Mouse (Mus musculus): ENCODE data around the gene Cd300lb. TPM values are rescaled to one million over a fixed set of nuclear protein-coding genes. Genes with fewer than 3 reads are reported as not detected.

The Cd300lb gene
- polyA plus RNA-seq, 1 experiment from 2014 or later, result 0.30 TPM

DNA sequence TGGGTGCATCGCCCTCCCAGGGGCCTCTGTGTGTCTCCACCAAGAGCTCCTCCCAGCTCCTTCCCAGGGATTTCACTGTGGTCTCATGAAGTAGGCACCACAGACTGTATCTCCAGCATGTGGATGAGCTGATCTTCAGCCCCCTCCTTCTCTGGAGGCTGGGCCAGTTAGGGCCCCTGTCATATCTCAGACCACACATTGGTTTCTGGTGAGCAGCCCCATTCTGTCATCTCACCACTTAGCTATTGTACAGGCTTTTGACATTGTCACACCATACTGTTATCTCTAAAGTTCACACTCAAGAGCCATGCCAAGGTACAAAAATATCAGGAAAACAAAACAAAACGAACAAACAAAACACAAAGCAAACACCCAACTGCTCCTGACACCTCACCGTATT lies 38.1 kb downstream of the Cd300lb start:
- WGBS, result 89% methylated on average over 3 of the region's 3 CpGs
- Histone ChIP-seq H3K9me3 (ENCODE audit: control insufficient read depth, low read length) (no peaks in the 10 kb centered on the region), H3K9ac (ENCODE audit: low read length) (no peak overlapping the region), H3K27ac (ENCODE audit: low read depth, low read length) (no peak overlapping the region), H3K36me3 (ENCODE audit: control insufficient read depth, insufficient read depth, low read length) (no peaks in the 10 kb centered on the region), H3K4me2 (no peak overlapping the region), H3K4me1 (ENCODE audit: control insufficient read depth, insufficient read depth, low read length) (no peaks in the 10 kb centered on the region), H3K4me3 (ENCODE audit: low read depth, low read length) (no peak overlapping the region), H3K27me3 (ENCODE audit: control insufficient read depth, insufficient read depth, low read length) (no peaks in the 10 kb centered on the region)
- no peak for DNase-seq (ENCODE audit: low spot score, missing footprints)
- no peak for ATAC-seq (ENCODE audit: low FRiP score)

DNA sequence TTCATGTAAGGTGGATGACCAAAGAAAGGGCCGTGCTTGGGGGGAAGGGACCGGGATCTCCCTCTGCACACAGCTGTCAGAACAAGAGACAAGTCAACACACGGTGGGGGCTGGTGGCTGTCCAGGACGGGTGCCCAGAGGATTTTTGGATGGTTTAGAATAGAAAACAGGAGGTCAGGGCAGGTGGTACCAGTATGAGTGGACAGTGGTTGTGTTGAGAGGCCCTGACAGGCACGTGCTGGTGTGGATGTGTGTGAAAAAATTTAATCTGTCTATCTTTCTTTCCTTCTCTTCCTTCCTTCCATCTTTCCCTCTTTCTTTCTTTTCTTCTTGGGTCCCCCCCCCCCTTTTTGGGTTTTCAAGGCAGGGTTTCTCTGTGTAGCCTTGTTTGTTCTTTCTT lies 43.6 kb downstream of the Cd300lb start:
- no peaks in the 10 kb centered on the region for H3K27me3 ChIP-seq (ENCODE audit: control insufficient read depth, insufficient read depth, low read length)
- peak overlapping the region; percentile 12; the same call in 1 of the 2 replicates for H3K9ac ChIP-seq (ENCODE audit: low read length)
- no peaks in the 10 kb centered on the region; the same call in 1 of the 2 replicates for H3K4me1 ChIP-seq (ENCODE audit: control insufficient read depth, insufficient read depth, low read length)
- DNase-seq (ENCODE audit: low spot score, missing footprints) (no peak), ATAC-seq (ENCODE audit: low FRiP score) (no peak)
- WGBS, result 62% methylated on average over 5 of the region's 5 CpGs
- H3K9me3 ChIP-seq (ENCODE audit: control insufficient read depth, low read length), result no peaks in the 10 kb centered on the region
- H3K27ac ChIP-seq (ENCODE audit: low read depth, low read length), result no peak overlapping the region
- no peaks in the 10 kb centered on the region for H3K36me3 ChIP-seq (ENCODE audit: control insufficient read depth, insufficient read depth, low read length)
- no peak overlapping the region for H3K4me2 ChIP-seq
- H3K4me3 ChIP-seq (ENCODE audit: low read depth, low read length), result no peak overlapping the region

DNA sequence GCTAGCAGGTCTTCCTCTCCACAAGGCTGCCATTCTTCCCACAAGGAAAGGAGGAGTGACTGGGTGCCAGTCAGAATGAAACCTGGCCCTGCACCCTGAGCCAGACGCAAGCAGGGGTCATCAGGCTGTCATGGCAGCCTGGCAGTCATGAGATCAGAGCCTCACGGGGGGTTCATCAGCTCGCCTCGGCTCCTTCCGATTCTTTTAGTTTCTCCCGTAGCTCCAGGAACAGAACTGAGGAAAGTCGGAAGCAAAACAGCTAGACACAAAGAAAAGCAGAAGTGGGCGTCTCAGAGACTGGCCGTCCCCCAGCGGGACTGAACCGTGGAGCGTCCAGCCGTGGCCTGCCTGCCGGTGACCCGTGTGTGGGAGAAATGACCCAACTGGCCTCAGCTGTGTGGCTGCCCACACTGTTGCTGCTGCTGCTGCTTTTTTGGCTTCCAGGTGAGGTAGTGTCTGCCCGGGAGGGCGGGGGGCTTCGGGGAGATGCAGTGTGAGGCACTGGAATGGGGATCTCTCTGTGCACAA lies 44.1 kb downstream of the Cd300lb start, which contains the start of gene Cd300a:
Gene Cd300a, plus strand, starts transcription at position 51 of the 528 bp plus-strand sequence.
- Histone ChIP-seq H3K27me3 (ENCODE audit: control insufficient read depth, insufficient read depth, low read length) (no peaks in the 10 kb centered on the region), H3K9me3 (ENCODE audit: control insufficient read depth, low read length) (no peaks in the 10 kb centered on the region), H3K4me1 (ENCODE audit: control insufficient read depth, insufficient read depth, low read length) (no peaks in the 10 kb centered on the region; the same call in 1 of the 2 replicates), H3K4me2 (no peak within 1 kb of the TSS; the same call in 1 of the 2 replicates), H3K27ac (ENCODE audit: low read depth, low read length) (no peak within 1 kb of the TSS), H3K4me3 (ENCODE audit: low read depth, low read length) (no peak within 1 kb of the TSS), H3K9ac (ENCODE audit: low read length) (peak within 1 kb of the TSS; percentile 12; the same call in 1 of the 2 replicates), H3K36me3 (ENCODE audit: control insufficient read depth, insufficient read depth, low read length) (no peaks in the 10 kb centered on the region)
- WGBS, result 54% methylated on average over 18 of the region's 18 CpGs
- no peak for DNase-seq (ENCODE audit: low spot score, missing footprints)
- no peak for ATAC-seq (ENCODE audit: low FRiP score)

DNA sequence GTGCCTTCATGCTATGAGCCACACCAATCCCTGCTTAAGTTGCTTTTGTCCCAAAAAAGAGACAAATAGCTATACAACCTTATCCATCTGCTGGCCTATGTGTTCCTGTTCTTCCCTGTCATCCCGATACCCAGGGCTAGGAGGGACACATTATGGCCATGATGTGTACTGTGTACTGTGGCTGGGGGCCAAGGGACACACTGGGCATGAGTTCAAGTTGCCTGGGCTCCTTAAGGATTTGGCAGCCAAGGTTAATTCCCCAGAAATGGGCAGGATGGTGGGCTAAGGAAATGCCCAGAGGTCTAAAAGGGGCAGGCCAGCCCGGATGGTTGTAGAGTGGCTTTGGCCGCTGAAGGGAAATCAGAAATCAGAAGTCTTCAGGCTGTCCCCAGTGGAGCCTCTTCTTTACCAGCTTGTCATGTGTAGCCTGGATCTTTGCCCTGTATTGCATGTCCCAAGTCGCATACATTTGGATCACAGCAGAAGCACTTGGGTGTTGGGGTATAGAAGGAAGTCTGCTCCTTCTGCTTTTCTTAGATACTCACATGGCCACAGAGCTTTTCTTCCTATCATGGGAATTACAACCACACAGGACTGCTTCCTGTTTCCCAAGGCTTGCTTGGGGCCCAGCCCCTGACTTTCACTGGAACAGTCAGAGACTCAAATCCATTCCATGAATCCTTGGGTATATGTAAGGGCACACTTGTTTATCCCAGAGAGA lies 49.6 kb downstream of the Cd300lb start:
- no peak for ATAC-seq (ENCODE audit: low FRiP score)
- no peaks in the 10 kb centered on the region for H3K9me3 ChIP-seq (ENCODE audit: control insufficient read depth, low read length)
- no peak for DNase-seq (ENCODE audit: low spot score, missing footprints)
- H3K9ac ChIP-seq (ENCODE audit: low read length), result no peak overlapping the region
- no peak overlapping the region for H3K4me3 ChIP-seq (ENCODE audit: low read depth, low read length)
- no peaks in the 10 kb centered on the region for H3K27me3 ChIP-seq (ENCODE audit: control insufficient read depth, insufficient read depth, low read length)
- 88% methylated on average over 4 of the region's 4 CpGs for WGBS
- no peak overlapping the region for H3K27ac ChIP-seq (ENCODE audit: low read depth, low read length)
- H3K4me1 ChIP-seq (ENCODE audit: control insufficient read depth, insufficient read depth, low read length), result no peaks in the 10 kb centered on the region
- H3K36me3 ChIP-seq (ENCODE audit: control insufficient read depth, insufficient read depth, low read length), result no peaks in the 10 kb centered on the region
- no peak overlapping the region for H3K4me2 ChIP-seq

DNA sequence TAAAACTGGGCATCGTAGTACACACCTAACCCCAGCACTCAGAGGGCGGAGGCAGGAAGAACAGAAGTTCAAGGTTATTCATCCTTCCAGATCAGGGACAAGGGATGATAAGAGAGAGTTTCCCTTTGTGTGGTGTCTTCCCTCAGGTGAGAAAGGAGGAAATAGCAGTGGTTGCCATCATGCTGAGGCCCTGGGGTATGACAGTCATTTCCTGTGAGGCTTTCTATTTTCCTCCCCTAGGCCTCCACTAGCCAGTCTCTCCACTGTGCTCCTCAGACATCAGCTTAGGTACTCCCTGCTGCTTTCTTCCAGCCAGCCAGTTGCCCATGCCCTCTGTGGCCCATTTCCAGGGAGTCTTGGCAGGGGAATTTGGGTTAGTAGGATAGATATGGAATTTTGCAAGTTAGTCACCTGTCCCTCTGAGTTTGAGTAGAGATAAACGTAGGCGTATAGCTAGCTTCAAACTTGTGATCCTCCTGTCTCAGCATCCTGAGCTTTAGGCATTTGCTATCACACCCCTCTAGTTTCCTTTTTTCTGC lies 50.9 kb downstream of the Cd300lb start:
- Histone ChIP-seq H3K4me1 (ENCODE audit: control insufficient read depth, insufficient read depth, low read length) (no peaks in the 10 kb centered on the region), H3K36me3 (ENCODE audit: control insufficient read depth, insufficient read depth, low read length) (no peaks in the 10 kb centered on the region), H3K27me3 (ENCODE audit: control insufficient read depth, insufficient read depth, low read length) (no peaks in the 10 kb centered on the region), H3K9ac (ENCODE audit: low read length) (no peak overlapping the region), H3K4me2 (no peak overlapping the region), H3K27ac (ENCODE audit: low read depth, low read length) (no peak overlapping the region), H3K9me3 (ENCODE audit: control insufficient read depth, low read length) (no peaks in the 10 kb centered on the region), H3K4me3 (ENCODE audit: low read depth, low read length) (no peak overlapping the region)
- ATAC-seq (ENCODE audit: low FRiP score), result no peak
- DNase-seq (ENCODE audit: low spot score, missing footprints), result no peak
- 95% methylated on average over 4 of the region's 4 CpGs for WGBS

DNA sequence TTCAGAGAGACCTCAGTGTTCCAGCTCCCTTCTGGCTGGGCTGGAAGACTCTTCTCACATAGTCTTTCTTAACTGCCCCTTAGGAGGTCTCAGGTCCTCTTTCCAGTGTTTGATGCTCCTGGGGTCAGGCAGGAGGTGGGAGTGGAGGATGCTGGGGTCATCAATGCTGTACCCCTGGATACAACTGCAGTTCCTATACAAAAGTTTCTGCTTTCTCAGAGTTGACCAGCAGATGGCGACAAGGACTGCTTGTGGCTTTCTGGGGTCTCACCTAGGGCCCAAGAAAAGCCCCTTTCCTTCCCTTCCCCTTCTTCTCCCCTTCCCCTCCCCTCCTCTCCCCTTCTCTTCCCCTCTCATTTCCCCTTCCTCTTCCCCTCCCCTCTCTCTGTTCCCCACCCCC lies 53.6 kb downstream of the Cd300lb start:
- WGBS, result 0% methylated on average over 1 of the region's 1 CpGs
- no peak for ATAC-seq (ENCODE audit: low FRiP score)

DNA sequence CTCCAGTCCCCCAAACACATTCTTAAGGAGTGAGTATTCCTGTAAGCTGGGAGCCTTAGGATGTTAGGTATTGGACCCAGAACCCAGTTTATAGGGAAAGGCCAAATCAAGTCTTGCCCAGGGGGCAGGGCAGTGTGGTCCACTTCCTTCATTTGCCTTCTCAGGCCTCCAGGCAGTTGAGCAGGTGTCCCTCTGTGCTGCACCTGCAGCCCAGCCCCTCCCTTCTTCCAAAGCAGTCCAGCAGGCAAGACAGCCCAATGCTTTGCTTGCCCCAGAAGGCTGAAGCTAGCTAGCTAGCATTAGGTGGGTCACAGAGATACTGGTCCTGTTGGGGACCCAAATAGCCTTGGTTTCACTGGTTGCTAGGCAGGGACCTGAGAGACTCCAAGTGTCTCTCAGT lies 54.0 kb downstream of the Cd300lb start:
- DNase-seq (ENCODE audit: low spot score, missing footprints), result peak; percentile 82
- Histone ChIP-seq H3K27ac (ENCODE audit: low read depth, low read length) (no peak overlapping the region), H3K36me3 (ENCODE audit: control insufficient read depth, insufficient read depth, low read length) (no peaks in the 10 kb centered on the region), H3K27me3 (ENCODE audit: control insufficient read depth, insufficient read depth, low read length) (no peaks in the 10 kb centered on the region), H3K4me1 (ENCODE audit: control insufficient read depth, insufficient read depth, low read length) (peaks cover 4% of the 10 kb centered on the region; the same call in 1 of the 2 replicates), H3K9ac (ENCODE audit: low read length) (no peak overlapping the region), H3K9me3 (ENCODE audit: control insufficient read depth, low read length) (no peaks in the 10 kb centered on the region), H3K4me2 (no peak overlapping the region), H3K4me3 (ENCODE audit: low read depth, low read length) (no peak overlapping the region)
- ATAC-seq (ENCODE audit: low FRiP score), result no peak

More for the DNA sequence above, 53.6 kb downstream of the Cd300lb start:
- Histone ChIP-seq H3K4me3 (ENCODE audit: low read depth, low read length) (no peak overlapping the region), H3K4me2 (no peak overlapping the region), H3K27me3 (ENCODE audit: control insufficient read depth, insufficient read depth, low read length) (no peaks in the 10 kb centered on the region), H3K27ac (ENCODE audit: low read depth, low read length) (no peak overlapping the region), H3K36me3 (ENCODE audit: control insufficient read depth, insufficient read depth, low read length) (no peaks in the 10 kb centered on the region), H3K9ac (ENCODE audit: low read length) (no peak overlapping the region), H3K9me3 (ENCODE audit: control insufficient read depth, low read length) (no peaks in the 10 kb centered on the region), H3K4me1 (ENCODE audit: control insufficient read depth, insufficient read depth, low read length) (peaks cover under 1% of the 10 kb centered on the region; the same call in 1 of the 2 replicates)
- DNase-seq (ENCODE audit: low spot score, missing footprints), result peak; percentile 93

DNA sequence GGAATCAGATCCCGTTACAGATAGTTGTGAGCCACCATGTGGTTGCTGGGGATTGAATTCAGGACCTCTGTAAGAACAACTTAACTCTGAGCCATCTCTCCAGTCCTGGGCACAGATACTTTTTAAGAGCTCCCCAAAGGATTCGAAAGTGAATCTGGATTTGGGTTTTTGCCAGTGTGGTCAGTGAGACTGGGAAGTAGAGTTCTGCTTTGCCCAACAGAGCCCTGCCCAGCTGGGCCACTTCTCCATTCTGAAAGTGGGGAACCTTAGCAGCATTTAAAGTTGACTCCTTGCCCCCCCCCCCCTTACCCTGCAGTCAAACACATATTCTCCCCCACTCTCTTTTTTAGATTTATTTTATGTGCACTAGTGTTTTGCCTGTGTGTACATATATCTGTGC lies 54.5 kb downstream of the Cd300lb start:
- Histone ChIP-seq H3K27ac (ENCODE audit: low read depth, low read length) (no peak overlapping the region), H3K4me2 (no peak overlapping the region), H3K9me3 (ENCODE audit: control insufficient read depth, low read length) (no peaks in the 10 kb centered on the region), H3K27me3 (ENCODE audit: control insufficient read depth, insufficient read depth, low read length) (no peaks in the 10 kb centered on the region), H3K4me3 (ENCODE audit: low read depth, low read length) (no peak overlapping the region), H3K9ac (ENCODE audit: low read length) (no peak overlapping the region), H3K4me1 (ENCODE audit: control insufficient read depth, insufficient read depth, low read length) (peaks cover 7% of the 10 kb centered on the region; the same call in 1 of the 2 replicates), H3K36me3 (ENCODE audit: control insufficient read depth, insufficient read depth, low read length) (no peaks in the 10 kb centered on the region)
- ATAC-seq (ENCODE audit: low FRiP score) (no peak), DNase-seq (ENCODE audit: low spot score, missing footprints) (no peak)
- WGBS, result 82% methylated on average over 2 of the region's 2 CpGs

DNA sequence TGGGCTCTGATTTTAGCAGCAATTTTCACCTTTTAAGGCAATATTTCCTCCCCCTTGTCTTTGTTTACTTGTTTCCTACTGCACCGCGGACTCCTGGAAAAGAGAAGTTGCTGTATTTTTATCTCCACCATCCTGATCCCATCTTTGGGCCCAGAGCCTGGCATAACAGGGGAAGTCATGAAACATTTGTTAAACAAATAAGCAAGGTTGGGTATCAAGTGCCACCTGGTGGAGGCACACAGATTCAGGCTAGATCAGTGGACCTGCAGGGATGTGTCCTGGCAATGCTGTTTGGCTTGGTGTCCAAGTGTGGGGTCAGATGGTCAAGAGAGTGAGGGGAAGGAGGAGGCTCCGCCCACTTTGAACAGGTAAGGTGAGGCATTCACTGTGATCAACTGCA lies 57.0 kb downstream of the Cd300lb start:
- Histone ChIP-seq H3K4me3 (ENCODE audit: low read depth, low read length) (no peak overlapping the region), H3K4me2 (no peak overlapping the region), H3K27me3 (ENCODE audit: control insufficient read depth, insufficient read depth, low read length) (no peaks in the 10 kb centered on the region), H3K9me3 (ENCODE audit: control insufficient read depth, low read length) (no peaks in the 10 kb centered on the region), H3K4me1 (ENCODE audit: control insufficient read depth, insufficient read depth, low read length) (peaks cover 18% of the 10 kb centered on the region), H3K9ac (ENCODE audit: low read length) (no peak overlapping the region), H3K27ac (ENCODE audit: low read depth, low read length) (no peak overlapping the region), H3K36me3 (ENCODE audit: control insufficient read depth, insufficient read depth, low read length) (no peaks in the 10 kb centered on the region)
- 67% methylated on average over 3 of the region's 3 CpGs for WGBS
- DNase-seq (ENCODE audit: low spot score, missing footprints), result peak; percentile 78
- no peak; the same call in 1 of the 2 replicates for ATAC-seq (ENCODE audit: low FRiP score)
